Mouse (Mus musculus) testis, postnatal 10 days (tissue): ENCODE results near the gene Wdr46.

ENCODE experiments used
- DNase-seq: peaks from one replicate; pipeline ENCODE4 v3.0.0; 2021; ENCODE audit warnings: low spot score

Gene Wdr46

DNA sequence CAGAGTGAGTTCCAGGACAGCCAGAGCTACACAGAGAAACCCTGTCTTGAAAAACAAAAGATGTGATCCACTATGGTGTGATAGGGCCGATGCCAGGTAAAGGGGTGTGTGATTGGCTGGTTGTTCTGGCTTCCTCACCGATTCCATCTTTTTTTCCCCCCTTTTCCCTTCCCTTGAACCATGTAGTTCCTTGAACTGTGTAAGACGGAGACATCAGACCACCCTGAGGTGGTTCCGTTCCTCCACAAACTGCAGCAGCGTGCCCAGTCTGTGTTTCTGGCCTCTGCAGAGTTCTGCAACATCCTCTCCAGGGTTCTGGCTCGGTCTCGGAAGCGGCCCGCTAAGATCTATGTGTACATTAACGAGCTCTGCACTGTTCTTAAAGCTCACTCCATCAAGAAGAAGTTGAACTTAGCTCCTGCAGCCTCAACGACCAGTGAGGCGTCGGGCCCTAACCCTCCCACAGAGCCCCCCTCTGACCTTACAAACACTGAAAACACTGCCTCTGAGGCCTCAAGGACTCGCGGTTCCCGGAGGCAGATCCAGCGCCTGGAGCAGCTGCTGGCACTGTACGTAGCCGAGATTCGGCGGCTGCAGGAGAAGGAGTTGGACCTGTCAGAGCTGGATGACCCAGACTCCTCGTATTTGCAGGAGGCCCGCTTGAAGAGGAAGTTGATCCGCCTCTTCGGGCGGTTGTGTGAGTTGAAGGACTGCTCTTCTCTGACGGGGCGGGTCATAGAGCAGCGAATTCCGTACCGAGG, 29.2 kb upstream of the Wdr46 start:
- no peak for DNase-seq

DNA sequence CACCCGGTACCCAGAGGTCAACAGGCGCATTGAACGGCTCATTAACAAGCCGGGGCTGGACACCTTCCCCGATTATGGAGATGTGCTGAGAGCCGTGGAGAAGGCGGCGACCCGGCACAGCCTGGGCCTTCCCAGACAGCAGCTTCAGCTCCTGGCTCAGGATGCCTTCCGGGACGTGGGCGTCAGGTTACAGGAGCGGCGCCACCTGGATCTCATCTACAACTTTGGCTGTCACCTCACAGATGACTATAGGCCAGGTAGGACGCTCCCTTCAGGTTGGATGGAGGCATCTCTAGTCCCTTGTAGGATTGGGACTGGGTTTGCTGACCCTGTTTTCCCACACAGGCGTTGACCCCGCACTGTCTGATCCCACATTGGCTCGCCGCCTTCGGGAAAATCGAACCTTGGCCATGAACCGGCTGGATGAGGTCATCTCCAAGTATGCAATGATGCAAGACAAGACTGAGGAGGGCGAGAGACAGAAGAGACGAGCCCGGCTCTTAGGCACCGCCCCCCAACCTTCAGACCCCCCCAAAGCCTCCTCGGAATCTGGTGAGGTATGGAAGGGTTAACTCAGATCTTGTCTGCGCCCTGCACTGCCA, 28.5 kb upstream of the Wdr46 start:
- DNase-seq: no peak

DNA sequence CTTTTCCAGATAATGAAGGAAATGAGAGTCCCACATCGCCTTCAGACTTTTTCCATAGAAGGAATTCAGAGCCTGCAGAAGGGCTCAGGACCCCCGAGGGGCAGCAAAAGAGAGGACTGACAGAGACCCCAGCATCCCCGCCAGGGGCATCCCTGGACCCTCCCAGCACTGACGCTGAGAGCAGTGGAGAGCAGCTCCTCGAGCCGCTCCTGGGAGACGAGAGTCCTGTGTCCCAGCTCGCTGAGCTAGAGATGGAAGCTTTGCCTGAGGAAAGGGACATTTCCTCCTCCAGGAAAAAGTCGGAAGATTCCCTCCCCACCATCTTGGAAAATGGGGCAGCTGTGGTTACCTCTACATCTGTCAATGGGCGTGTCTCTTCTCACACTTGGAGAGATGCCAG, 27.2 kb upstream of the Wdr46 start:
- no peak for DNase-seq

DNA sequence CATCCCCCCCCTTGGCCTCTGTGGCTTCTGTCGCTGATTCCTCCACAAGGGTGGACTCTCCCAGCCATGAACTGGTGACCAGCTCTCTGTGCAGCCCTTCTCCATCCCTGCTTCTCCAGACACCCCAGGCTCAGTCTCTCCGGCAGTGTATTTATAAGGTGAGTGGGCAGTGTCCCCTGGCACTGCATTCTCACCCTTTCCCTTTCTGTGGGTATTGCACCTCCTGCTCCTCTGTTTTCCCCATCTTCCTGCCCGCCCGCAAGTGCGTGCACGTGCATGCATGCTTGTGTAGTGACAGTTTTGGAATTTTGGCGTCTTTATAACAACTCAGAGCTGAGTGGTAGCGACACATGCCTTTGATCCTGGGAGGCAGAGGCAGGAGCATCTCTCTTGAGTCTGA, 26.6 kb upstream of the Wdr46 start:
- DNase-seq: no peak

DNA sequence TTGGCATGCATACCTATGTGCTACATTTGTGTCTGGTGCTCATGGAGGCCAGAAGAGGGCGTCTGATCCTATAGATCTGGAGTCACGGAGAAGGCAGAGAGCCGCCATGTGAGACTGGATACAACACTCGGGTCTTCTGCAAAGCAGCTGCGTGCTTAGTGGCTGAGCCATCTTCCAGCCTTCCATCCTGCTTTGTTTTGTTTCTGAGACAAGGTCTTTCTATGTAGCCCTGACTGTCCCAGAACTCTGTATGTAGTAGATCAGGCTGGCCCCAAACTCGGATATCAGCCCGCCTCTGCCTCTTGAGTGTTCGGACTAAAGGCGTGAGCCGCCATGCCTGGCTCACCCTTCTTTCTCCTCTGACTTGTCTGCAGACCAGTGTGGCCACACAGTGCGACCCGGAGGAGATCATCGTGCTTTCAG, 25.5 kb upstream of the Wdr46 start:
- no peak for DNase-seq

DNA sequence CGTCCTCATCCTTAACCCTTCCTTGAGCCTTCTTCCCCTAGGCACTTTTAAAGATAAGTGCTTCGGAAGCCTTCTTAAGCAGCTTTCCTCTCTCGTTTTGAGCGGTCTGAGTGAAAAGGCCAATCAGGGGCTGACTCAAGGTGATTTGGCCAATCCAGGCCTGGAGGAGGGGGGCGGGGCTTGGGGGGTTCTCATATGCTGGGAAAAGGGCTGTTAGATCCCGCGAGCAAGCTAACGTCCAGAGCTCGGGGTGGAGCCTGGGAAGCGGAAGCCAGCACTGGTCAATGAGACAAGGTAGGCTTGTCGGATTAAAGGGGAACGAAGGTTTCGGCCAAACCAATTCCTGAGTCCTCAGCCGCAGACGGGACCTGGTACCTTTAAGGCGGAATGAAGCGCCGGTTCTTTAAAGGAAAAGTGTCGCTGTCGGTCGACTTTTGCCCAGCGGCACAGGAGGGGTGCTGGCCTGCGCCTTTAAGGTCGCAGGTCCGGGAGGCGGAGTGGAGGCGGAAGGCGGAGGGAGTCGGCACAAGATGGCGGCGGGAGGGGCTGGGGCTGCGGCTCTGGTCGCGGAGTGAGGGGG, 24.7 kb upstream of the Wdr46 start, which contains the start of the genes Tapbp and Zbtb22:
TSS of gene Tapbp (plus strand) at position 229 of the 580 bp plus-strand sequence.
TSS of gene Zbtb22 (plus strand) at position 234 of the 580 bp plus-strand sequence.
- peak; percentile 97 for DNase-seq

DNA sequence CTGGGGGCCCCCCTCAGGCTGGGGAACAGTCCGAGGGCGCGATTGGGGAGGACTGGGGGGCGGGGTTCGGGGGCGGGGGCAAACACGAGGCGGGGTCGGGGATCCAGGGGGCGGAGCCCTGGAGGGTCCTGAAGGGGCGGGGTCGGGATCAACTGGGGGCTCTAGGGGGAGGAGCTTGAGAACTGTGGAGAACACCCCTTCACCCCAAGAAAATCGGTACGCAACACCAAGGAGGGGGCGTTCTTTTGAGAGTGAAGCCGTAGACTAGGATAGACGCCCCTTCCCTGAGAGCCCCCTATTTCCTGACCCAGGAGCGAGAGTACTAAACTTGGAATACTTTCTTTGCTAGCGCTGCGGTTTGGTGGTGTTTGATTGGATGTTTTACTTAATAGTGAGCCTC, 24.2 kb upstream of the Wdr46 start:
- no peak for DNase-seq

DNA sequence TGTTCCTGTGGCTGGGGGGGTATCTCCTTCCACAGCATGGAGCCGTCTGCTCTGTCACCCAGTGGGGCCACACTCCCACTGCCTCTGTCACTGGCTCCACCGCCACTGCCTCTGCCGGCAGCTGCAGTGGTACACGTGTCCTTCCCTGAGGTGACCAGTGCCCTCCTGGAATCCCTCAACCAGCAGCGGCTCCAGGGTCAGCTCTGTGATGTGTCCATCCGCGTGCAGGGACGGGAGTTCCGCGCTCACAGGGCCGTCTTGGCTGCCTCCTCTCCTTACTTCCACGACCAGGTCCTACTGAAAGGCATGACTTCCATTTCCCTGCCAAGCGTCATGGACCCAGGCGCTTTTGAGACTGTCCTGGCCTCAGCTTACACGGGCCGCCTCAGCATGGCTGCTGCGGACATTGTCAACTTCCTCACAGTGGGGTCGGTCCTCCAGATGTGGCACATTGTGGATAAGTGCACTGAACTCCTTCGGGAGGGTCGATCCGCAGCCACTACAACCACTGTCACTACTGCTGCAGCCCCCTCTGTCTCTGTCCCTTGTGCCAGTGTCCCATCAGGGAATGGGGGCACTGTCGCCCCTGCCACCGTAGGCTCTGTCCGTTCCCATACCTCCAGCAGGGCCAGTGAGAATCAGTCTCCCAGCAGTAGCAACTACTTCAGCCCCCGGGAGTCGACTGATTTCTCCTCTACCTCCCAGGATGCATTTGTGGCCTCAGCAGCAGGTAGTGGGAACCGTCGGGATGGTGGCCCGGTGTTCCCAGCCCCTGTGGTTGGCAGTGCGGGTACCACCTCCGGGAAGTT, 23.4 kb upstream of the Wdr46 start:
- DNase-seq: peak; percentile 52

DNA sequence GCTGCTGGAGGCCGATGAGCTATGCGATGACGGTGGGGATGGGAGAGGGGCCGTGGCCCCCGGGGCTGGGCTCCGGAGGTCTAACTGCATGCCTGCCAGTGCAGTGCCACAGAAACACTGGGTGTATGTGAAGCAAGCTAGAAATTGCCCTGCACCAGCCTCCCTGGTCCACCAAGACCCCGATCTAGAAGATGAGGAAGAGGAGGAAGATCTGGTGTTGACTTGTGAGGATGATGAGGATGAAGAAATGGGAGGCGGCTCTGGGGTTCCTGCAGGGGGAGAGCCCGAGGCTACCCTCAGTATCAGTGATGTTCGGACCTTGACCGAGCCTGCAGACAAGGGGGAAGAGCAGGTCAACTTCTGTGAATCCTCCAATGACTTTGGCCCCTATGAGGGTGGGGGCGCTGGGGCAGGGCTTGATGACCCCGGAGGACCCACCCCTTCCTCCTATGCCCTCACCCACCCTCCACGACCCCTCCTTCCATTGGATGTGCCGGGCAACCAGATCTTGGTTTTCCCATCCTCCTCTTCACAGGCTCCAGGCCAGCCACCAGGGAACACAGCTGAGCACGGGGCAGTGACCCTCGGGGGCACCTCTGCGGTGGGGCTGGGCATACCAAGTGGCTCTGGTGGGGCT, 22.7 kb upstream of the Wdr46 start:
- no peak for DNase-seq

DNA sequence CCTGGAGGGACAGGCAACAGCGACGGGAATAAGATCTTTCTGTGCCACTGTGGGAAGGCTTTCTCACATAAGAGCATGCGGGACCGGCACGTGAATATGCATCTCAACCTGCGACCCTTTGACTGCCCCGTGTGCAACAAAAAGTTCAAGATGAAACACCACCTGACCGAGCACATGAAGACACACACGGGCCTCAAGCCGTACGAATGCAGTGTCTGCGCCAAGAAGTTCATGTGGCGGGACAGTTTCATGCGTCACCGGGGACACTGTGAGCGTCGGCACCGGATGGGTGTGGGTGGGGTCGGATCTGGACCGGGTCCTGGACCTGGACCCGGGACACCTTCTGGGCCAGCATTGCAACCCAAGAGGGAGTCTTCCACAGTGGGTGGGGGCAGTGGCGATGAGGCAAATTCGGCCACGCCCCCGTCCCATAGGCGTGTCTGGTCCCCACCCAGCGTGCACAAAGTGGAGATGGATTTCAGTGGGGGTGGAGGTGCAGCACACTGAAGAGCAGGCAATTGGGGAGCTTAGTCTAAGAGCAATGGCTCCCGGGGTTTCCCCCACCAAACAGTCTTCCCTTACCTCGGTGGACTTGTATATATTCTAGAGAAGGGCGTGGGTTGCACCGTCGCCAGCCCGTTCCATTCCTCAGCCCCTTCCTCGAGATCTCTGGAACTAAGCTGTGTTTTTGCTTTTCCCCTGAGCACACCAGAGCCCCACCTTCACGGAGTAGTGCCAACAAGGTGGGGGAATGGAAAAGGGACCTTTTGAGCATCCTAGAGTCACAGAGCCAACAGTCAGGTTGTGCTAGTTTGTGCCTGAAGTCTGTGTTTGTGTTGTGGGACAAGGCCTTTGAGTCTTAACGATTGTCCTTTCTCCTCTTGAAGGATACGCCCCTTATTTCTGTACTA, 21.9 kb upstream of the Wdr46 start:
- DNase-seq: peak; percentile 75

DNA sequence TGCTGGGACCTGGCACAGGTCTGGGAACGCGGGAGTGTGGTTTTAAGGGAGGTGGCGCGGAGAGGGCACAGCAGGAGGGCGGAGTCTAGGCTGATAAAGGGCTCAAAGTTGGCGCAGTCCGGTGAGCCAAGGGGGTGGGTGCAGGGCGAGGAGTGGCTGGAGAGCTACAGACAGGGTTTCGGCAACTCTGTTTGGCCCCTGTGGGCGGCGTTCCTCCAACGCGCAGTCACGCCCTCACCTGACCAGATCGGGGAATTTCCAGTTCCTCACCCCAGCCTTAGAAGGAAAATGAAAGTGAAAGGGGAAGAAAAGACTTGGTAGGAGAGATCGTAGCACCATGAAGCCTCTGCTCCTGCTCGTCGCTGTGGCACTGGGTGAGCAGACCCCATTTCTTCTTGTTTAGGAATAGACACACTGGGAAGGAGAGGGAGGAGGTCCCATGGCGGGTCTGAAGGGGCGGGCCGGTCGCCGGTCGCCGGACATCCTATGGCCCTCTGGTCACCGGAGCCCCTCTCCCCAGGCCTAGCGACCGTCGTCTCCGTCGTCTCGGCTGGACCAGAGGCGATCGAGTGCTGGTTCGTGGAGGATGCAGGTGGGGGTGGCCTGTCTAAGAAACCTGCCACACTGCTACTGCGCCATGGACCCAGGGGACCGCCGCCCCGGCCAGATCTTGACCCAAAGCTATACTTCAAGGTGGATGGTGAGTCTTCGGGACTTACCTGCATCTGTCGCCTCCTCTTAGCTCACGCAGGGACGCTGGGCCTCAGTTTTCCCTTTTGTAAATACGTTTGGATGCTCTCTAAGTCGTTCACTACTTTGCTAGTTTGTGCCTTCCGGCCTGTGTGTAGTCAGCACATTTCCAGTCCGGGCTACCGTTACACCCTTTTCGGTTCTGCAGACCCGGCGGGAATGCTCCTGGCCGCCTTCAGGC, 20.8 kb upstream of the Wdr46 start:
- peak; percentile 88 for DNase-seq

DNA sequence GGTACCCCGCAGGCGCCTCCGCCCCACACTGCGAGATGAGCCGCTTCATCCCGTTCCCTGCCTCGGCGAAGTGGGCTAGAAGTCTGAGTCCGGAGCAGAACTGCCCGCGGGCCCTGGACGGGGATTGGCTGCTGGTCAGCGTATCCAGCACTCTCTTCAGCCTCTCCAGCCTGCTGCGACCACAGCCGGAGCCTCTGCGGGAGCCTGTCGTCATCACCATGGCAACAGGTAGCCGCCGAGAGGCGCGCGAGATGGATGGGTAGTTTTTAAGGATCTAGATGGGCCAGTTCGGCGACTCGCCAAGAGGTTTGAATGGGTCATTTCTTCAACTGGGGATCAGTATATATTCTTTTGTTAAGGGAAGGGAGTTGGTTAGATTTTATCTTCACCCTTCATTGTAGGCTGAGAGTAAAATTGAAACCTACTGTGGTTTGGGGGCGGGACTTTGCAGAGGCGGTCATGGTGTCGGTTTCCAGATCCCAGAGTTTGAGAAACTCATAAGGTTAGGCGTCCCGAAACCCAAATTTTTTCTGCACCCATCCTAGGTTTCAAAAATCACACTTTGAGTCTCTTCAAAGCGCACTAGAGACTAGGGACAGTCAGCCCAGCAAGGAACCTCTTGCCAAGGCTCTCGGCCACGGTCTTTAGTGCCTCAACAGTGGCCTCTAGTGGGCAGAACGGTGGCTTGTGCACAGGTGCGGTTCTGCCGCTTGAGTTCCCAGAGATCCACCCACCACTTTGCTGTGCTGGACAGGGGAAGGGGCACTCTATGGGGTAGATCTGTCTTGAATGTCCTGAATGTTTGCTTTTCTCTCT, 20.0 kb upstream of the Wdr46 start:
- DNase-seq: peak; percentile 92

DNA sequence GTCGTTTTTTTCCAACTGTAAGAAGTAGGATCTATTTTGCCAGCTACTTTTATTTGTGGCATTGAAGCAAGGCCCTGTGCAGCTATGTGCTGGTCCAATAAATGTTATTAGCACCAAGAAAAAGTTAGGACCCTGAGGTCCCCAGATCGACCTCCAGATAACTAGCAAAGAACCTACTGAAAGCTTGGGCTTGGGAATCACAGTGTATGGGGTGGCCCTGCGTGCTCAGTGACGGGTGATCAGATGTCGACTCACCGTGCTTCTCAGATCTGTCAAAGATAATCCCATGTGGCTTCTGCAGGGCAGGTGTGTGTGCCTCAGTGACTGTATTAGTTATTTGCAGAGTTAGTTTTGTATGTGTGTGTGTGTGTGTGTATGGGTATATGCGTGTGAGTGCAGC, 19.1 kb upstream of the Wdr46 start:
- DNase-seq: no peak

DNA sequence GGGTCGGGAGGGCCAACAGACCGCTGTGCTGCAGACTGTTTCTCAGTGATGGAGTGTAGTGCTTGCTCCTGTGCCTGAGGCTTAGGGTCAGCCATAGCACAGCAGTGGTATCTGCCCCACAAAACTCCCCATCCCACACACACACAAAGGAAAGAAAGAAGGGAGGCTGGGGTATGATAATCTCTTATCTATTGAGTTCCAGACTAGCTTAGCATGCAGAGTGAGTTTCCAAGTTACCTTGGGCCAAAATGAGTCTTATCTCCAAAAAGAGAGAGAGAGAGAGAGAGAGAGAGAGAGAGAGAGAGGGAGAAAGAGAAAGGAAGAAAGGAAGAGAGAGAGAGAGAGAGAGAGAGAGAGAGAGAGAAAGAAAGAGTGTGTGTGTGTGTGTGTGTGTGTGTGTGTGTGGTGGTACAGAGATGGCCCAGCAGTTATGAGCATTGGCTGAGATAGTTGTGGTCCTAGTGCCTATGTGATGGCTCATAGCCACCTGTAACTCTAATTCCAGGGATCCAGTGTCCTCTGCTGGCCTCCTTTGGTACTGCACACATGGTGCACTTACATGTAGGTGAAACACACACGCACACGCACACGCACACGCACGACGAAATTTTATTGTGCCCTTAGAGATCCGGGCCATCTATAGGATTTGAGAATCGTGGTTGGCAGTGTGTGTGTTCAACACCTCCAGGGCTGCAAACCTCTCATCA, 15.7 kb upstream of the Wdr46 start:
- DNase-seq: peak; percentile 80

DNA sequence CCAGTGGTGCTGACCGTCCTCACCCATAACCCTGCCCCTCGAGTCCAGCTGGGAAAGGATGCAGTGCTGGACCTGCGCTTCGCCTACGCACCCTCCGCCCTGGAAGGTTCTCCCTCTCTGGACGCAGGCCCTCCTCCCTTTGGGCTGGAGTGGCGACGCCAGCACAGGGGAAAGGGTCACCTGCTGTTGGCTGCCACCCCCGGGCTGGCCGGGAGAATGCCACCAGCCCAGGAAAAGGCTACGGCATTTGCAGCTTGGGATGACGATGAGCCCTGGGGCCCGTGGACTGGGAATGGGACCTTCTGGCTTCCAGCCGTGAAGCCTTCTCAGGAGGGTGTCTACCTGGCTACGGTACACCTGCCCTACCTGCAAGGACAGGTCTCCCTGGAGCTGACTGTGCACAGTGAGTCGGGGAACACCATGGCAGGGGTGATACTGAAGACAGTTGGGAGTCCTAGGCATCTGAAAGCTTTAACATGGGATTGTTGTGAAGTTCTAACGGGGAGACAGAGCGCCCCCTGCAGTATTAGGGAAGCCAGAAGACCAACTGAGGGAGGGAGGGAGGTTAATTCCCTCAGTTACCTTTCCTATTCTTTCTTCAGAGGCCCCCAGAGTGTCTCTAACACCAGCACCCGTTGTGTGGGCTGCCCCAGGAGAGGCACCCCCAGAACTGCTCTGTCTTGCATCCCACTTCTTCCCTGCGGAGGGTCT, 14.9 kb upstream of the Wdr46 start:
- DNase-seq: peak; percentile 47

DNA sequence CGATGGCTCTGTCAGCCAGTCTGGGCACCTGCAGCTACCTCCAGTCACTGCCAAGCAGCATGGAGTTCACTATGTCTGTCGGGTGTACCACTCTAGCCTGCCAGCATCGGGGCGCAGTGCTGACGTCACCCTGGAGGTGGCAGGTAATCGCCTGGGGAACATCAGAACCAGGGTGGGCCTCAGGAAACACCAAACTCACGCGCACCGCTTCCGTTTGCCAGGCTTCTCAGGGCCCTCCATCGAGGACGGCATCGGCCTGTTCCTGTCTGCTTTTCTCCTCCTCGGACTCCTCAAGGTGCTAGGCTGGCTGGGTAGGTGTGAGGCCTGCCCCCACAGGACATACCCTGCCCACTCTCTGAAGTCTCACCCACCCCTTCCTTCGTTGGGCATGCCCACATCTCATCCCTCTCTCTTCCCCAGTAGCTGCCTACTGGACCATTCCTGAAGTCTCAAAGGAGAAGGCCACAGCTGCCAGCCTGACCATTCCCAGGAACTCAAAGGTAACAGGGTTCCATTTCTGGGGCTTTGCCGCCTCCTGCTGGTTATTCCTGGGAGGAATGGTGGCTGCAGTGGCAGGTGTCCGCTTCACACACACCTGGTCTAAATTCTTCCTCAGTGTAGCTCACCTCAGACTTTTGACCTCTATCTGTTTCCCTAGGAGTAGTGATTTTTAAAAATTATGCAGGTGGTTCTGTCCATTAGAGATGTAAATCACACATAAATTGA, 14.1 kb upstream of the Wdr46 start:
- DNase-seq: peak; percentile 70
